Mouse (Mus musculus) neural tube, embryonic 12.5 days (tissue): Measurements from ENCODE around the gene Gm6614. TPM values are rescaled to one million over a fixed set of nuclear protein-coding genes. Genes with fewer than 3 reads are reported as not detected.

Experiments used
- ATAC-seq: fragments of 200-750 bp; cut with Nextera tagmentation; 2 replicates; pipeline ENCODE4 v1.8.0; 2017; ENCODE audit warnings: low read depth, mild to moderate bottlenecking, moderate TSS enrichment, moderate library complexity; ENCODE audit not compliant: low FRiP score
- H3K27ac ChIP-seq: fragments of 300-500 bp; sonication (generic); 2 replicates; pipeline ENCODE4 v1.5.1; 2016
- H3K27me3 ChIP-seq: fragments of 300-500 bp; sonication (generic); replicated peaks from 2 replicates; pipeline ENCODE4 v1.6.1; 2016; ENCODE audit warnings: mild to moderate bottlenecking
- H3K36me3 ChIP-seq: fragments of 300-500 bp; sonication (generic); 2 replicates; pipeline ENCODE4 v1.6.1; 2016; ENCODE audit warnings: mild to moderate bottlenecking
- H3K4me1 ChIP-seq: fragments of 300-500 bp; sonication (generic); 2 replicates; pipeline ENCODE4 v1.6.1; 2016
- H3K4me2 ChIP-seq: fragments of 300-500 bp; sonication (generic); replicated peaks from 2 replicates; pipeline ENCODE4 v1.6.1; 2016; ENCODE audit warnings: mild to moderate bottlenecking
- H3K4me3 ChIP-seq: fragments of 300-500 bp; sonication (generic); 2 replicates; pipeline ENCODE4 v1.5.1; 2016
- H3K9ac ChIP-seq: fragments of 300-500 bp; sonication (generic); 2 replicates; pipeline ENCODE4 v1.6.1; 2016; ENCODE audit warnings: mild to moderate bottlenecking
- H3K9me3 ChIP-seq: fragments of 300-500 bp; sonication (generic); 2 replicates; pipeline ENCODE4 v1.6.1; 2016; ENCODE audit warnings: mild to moderate bottlenecking
- WGBS: fragments of 180-500 bp; shearing (Covaris S2); methylation state at CpG from one replicate; pipeline ENCODE4 v1.1.7; 2016; 5-methylcytosine and 5-hydroxymethylcytosine counted together
- polyA plus RNA-seq: library from polyadenylated mRNA; unstranded; fragments of >200 nt; fragmentation: Nextera tagmentation; extraction: Ambion mirVana; gene quantifications from 2 replicates; pipeline ENCODE4 v1.2.1, GENCODE M21; 2016

The Gm6614 gene
- polyA plus RNA-seq, 1 experiment from 2014 or later, result not detected

DNA sequence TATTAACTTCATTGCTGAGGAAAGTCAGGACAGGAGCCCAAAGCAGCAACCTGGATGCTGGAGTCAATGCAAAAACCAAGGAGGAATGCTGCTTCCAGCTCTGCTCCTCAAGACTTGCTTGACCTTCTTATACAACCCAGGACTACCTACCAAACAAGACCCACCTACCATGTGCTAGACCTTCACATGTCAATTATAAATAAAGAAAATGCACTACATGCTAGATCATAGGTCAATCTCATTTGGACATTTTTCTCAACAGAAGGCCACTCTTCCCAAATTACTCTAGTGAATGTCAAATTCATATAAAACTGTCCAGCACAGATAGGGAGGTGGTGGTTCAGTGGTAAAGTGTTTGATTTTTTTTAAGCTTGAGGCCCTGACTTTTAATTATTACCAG is 64.4 kb downstream of the Gm6614 start, which contains the start of gene Slco1a1:
Gene Slco1a1 (minus strand): TSS at position 101 of the 400 bp plus-strand sequence.
- Histone ChIP-seq H3K4me2 (no peak within 1 kb of the TSS), H3K4me1 (no peaks in the 10 kb centered on the region), H3K36me3 (no peaks in the 10 kb centered on the region), H3K9me3 (no peaks in the 10 kb centered on the region), H3K27me3 (no peaks in the 10 kb centered on the region), H3K27ac (no peak within 1 kb of the TSS), H3K9ac (no peak within 1 kb of the TSS), H3K4me3 (no peak within 1 kb of the TSS)
- no peak for ATAC-seq

DNA sequence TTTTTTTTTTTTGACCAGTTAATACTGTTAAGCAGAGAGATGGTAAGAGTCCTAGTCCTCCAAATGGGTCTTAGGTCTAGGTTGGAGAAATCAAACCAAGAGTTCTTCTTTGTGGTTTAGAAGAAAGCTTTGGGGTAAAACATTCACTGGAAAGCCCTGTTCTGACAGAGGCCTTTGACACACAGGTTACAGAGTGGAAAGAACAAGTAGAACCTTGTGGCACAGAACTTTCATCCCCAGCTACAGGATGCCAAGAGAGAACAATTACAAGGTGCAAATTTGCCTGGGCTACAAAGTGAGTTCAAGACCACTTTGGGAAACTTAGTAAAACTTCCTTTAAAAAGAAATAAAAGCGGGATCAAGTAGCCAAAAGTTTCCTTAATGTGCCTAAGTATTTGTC is 70.8 kb downstream of the Gm6614 start:
- no peak overlapping the region for H3K4me2 ChIP-seq
- no peaks in the 10 kb centered on the region for H3K4me1 ChIP-seq
- no peaks in the 10 kb centered on the region for H3K9me3 ChIP-seq
- no peaks in the 10 kb centered on the region for H3K36me3 ChIP-seq
- no peak overlapping the region for H3K27ac ChIP-seq
- ATAC-seq, result no peak
- H3K4me3 ChIP-seq, result no peak overlapping the region
- no peaks in the 10 kb centered on the region for H3K27me3 ChIP-seq
- WGBS, result 84% methylated on average over 1 of the region's 1 CpGs
- no peak overlapping the region for H3K9ac ChIP-seq

Other genes with a start within 250 kb of the Gm6614 start
- not detected in 2 replicates for gene Gm5724, start 237.6 kb downstream of the Gm6614 start, polyA plus RNA-seq
- gene Slco1a4, start 155.2 kb downstream of the Gm6614 start, polyA plus RNA-seq, result 0.06 and 0.22 TPM in 2 replicates
- gene Slco1a1, start 64.5 kb downstream of the Gm6614 start, polyA plus RNA-seq, result not detected in 2 replicates
- not detected in 2 replicates for gene Slco1a6, start 197.1 kb upstream of the Gm6614 start, polyA plus RNA-seq